Mouse (Mus musculus): ENCODE measurements around the gene Clptm1. TPM values are rescaled to one million over a fixed set of nuclear protein-coding genes. Genes with fewer than 3 reads are reported as not detected.
A peak's percentile ranks its signal among the peaks of the same experiment; 100 is the strongest.
"Not testable (repeated sequence)": the region's sequence is repeated elsewhere in the genome, so short reads cannot be mapped to it uniquely, and the experiment has no call there.

Gene Clptm1
- polyA plus RNA-seq, 1 experiment from 2014 or later, result 154 TPM

DNA sequence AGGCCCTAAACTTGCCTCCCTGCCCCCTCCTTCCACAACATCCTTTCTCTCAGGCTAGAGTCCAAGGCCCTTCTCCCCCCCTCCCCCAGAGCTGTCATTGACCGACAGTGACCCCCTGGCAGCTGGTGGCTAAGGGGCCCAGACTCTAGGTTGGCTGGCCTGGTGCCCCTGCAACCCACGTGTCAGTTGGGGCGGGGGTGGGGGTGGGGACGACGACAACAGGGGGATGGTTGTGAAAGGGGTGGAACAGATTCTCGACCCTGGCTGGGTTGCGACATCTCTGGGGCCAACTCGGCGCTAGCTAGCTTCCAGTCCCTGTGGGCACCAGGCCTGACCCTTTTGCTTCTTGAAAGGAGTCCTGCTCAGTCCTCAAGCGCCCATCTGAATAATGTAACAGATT is 28.6 kb upstream of the Clptm1 start:
- in situ Hi-C loops (cut with MboI; ENCODE audit: low pct_unique_long_range_greater_than_20kb), result no loop called here
- no peaks in the 10 kb centered on the region for H3K27me3 ChIP-seq
- no peak for TF ChIP-seq CTCF (IDR thresholded peaks at IDR 0.05)
- peak; percentile 66 for ATAC-seq
- ChIA-PET CTCF (interaction anchor here (1.0 to 3.8 kb wide), 3 partner anchors 10 to 27 kb away, joined by 4 to 22 read pairs (median 4); no protein-coding TSS in a partner anchor), POLR2A (no interaction called here)
- no peak for DNase-seq (ENCODE audit: low read depth, low spot score)

DNA sequence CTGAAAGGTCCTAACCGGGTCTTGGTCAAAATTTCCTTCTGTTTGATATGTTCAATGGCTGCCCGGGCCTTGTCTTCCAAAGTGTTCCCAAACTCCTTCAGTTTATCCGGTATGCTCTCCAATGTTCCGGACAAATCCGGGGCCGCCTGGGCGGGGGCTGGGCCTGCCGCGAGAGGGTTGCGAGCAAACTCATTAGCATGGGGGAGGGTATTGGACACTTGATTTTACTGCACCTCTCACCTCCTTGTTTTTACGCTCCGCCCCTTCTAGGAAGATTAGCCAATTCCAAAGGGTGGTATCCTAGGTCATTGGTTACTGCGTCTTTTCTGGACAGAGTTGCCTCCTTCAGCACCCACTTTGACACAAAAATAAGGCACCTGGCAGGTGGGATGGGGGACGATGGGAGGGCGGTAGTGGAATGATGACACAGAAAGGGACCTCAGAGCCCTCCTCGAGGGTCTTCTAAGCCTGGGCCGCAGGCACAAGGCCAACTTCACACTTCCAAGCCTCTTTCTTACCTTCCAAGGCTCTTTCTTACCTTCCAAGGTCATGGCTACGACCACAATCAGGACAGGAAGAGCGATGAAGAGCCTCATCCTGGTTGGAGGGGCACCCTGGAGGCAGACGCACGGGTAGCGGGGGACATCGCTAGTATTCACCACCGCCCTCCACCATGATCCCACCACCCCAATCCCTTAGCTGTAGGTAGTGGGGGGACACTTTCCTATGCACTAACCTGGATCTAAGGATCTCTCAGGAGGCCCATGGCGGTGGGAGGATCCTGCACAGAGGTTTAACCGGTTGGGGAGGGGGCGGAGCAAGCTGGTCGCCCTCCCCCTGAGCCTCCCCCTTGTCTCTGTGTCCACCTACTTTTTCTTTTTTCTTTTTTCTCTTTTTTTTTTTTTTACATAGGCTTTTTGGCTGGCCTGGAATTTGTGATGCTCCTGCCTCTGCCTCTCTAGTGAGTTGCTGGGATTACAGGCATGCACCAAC is 27.3 kb upstream of the Clptm1 start, which contains the start of gene Apoc1:
Gene Apoc1 (minus strand): TSS at position 788 of the 993 bp plus-strand sequence.
- in situ Hi-C loops (cut with MboI; ENCODE audit: low pct_unique_long_range_greater_than_20kb), result no loop called here

DNA sequence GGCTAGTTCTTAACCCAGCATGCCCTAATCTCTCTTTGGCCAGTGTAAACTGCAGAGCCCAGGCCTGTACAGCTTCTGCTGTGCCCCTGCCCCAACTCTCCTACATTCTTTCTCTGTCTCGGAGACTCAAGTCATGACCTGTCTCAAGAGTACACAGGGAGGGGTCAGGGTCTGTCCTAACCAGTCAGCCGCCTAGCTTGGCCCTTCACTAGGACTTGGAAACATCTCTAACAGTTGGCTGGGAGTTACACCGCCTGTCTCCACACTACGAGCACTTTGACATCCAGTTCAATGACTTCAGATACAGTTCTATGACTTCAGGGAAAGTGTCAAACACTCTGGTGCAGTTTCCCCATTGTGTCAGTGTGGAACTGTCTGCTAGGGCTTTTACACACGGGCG is 26.6 kb upstream of the Clptm1 start:
- H3K27me3 ChIP-seq, result no peaks in the 10 kb centered on the region
- ChIA-PET POLR2A (no interaction called here), CTCF (interaction anchor here (1.9 kb wide), 1 partner anchor 22 kb away, joined by 7 read pairs; no protein-coding TSS in a partner anchor)
- in situ Hi-C loops (cut with MboI; ENCODE audit: low pct_unique_long_range_greater_than_20kb), result no loop called here
- DNase-seq (ENCODE audit: low read depth, low spot score) (no peak), ATAC-seq (no peak)
- TF ChIP-seq CTCF (IDR thresholded peaks at IDR 0.05), result no peak

More for the DNA sequence above, 27.3 kb upstream of the Clptm1 start, which contains the start of gene Apoc1:
- no peaks in the 10 kb centered on the region for H3K27me3 ChIP-seq
- DNase-seq (ENCODE audit: low read depth, low spot score) (no peak), ATAC-seq (no peak)
- POLR2A ChIA-PET, result no interaction called here
- TF ChIP-seq CTCF (IDR thresholded peaks at IDR 0.05), result no peak
- CTCF ChIA-PET, result interaction anchor here (1.0 to 3.8 kb wide), 3 partner anchors 9 to 26 kb away, joined by 4 to 22 read pairs (median 4); no protein-coding TSS in a partner anchor

DNA sequence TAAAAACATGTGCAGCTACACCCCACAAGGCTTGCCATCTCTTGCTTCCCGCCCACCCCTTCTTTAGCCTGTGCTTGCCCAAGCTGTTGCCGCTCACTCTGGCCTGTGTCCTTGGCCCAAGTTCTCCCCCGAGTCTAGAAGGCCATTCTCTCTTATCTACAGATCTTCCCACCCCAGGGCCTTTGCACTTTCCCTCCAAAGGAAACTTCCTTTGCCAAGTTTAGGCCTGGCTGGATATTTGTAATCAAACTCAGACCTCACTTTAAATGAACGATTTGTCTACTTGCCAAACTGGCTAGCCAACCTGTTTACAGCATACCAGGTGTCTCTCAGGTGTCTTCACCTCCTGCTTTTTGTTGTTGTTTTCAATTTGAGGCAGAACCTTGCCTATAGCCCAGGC is 26.0 kb upstream of the Clptm1 start:
- no peaks in the 10 kb centered on the region for H3K27me3 ChIP-seq
- TF ChIP-seq CTCF (IDR thresholded peaks at IDR 0.05), result no peak
- DNase-seq (ENCODE audit: low read depth, low spot score), result no peak
- ATAC-seq, result no peak
- in situ Hi-C loops (cut with MboI; ENCODE audit: low pct_unique_long_range_greater_than_20kb), result no loop called here
- POLR2A ChIA-PET, result interaction anchor here (0.7 kb wide), 2 partner anchors 8 to 221 kb away, joined by 3 to 4 read pairs; partner anchors contain the start of gene Apoe
- CTCF ChIA-PET, result interaction anchor here (1.9 kb wide), 1 partner anchor 22 kb away, joined by 7 read pairs; no protein-coding TSS in a partner anchor

DNA sequence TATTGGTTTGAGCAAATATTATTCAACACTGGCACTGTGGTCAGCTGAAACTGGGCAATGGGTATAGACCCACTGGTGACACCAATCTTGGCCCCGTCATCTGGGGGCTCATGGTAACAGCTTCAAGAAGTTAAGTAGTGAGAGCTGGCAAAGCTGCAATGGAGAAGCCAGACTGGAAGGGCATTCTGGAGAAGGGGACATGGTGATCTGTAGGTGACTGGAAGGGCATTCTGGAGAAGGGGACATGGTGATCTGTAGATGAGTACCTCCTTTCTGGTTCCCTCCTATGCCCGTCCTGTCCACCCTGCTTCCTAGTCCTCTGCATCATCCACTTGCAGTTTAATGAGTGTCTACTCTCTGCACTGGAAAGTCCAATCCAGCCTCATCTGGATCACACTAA is 23.8 kb upstream of the Clptm1 start:
- no peak for ATAC-seq
- TF ChIP-seq CTCF (IDR thresholded peaks at IDR 0.05), result no peak
- in situ Hi-C loops (cut with MboI; ENCODE audit: low pct_unique_long_range_greater_than_20kb), result no loop called here
- H3K27me3 ChIP-seq, result no peaks in the 10 kb centered on the region
- CTCF ChIA-PET, result no interaction called here
- POLR2A ChIA-PET, result interaction anchor here (0.7 kb wide), 1 partner anchor 14 kb away, joined by 5 read pairs; no protein-coding TSS in a partner anchor
- DNase-seq (ENCODE audit: low read depth, low spot score), result no peak

DNA sequence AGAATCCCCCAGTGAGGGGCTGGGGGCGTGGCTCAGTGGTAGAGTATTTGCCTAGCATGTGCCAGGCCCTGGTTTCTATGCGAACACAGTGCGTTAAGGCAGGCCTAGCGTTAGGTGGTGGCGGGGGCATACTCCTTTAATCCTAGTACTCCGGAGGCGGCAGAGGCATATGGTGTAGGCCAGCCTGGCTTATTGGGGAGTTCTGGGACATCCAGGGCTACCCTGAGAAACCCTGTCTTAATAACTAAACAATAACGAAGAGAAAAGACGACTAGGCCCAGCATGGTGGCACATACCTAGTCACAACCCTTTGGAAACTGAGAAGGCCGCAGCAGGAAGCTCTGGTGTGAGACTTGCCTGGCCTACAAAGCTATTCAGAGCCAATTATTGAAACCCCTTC is 23.3 kb upstream of the Clptm1 start:
- CTCF ChIA-PET, result no interaction called here
- in situ Hi-C loops (cut with MboI; ENCODE audit: low pct_unique_long_range_greater_than_20kb), result no loop called here
- no peak for TF ChIP-seq CTCF (IDR thresholded peaks at IDR 0.05)
- DNase-seq (ENCODE audit: low read depth, low spot score) (no peak), ATAC-seq (no peak)
- POLR2A ChIA-PET, result interaction anchor here (0.7 kb wide), 1 partner anchor 13 kb away, joined by 5 read pairs; no protein-coding TSS in a partner anchor
- no peaks in the 10 kb centered on the region for H3K27me3 ChIP-seq

DNA sequence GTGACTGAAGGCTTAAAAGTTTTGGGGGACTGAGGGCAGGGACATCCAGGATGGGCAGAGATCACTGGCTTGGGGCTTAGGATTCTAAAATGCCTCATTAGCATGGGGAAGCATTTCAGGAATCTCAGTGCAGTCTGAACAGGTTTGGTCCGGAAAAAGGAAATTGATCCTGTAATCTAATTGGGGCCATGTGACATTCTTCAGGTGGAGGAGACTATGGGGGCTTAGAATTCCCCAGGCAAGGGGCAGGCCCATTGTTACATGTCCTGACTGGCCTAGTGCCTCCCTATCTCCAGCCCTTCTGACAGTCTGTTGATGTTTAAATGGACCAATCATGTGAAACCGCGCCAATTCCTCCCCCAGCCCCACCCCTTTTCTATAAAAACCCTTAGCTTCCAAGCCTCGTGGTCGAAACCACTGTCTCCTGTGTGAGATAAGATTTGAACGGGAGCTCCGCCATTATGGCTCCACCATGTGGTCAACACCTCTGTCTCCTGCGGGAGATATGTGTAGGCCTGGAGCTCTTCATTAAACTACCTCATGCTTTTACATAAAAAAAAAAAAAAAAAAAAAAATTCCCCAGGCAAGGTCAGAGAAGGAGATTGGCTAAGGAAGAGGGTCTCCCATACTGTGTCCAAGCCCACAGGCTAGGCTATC is 22.2 kb upstream of the Clptm1 start:
- ATAC-seq; DNase-seq (ENCODE audit: low read depth, low spot score); H3K27me3 ChIP-seq; in situ Hi-C loops (cut with MboI; ENCODE audit: low pct_unique_long_range_greater_than_20kb); CTCF ChIA-PET: not testable (repeated sequence)
- POLR2A ChIA-PET, result interaction anchor here (0.7 kb wide), 1 partner anchor 275 kb away, joined by 3 read pairs; no protein-coding TSS in a partner anchor

DNA sequence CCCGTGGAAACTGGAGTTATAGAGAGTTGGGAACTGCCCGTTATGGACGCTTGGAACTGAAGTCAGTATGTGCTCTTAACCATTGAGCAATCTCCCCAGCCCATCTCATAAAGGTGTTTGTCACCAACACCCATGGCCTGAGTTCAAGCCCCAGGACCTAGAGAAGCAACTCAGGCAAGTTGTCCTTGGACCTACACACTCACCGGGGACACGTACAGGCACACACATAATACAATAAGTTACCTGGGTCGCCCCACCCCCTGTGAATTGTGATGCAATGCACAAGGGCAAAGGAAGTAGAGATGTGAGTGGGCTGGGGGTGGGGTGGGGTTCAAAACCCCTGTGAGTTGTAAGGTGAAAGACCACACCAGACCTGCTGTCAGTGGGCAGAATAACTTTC is 21.7 kb upstream of the Clptm1 start:
- in situ Hi-C loops (cut with MboI; ENCODE audit: low pct_unique_long_range_greater_than_20kb), result no loop called here
- ATAC-seq (no peak), DNase-seq (ENCODE audit: low read depth, low spot score) (no peak)
- H3K27me3 ChIP-seq, result no peaks in the 10 kb centered on the region
- ChIA-PET CTCF (no interaction called here), POLR2A (interaction anchor here (0.7 kb wide), 1 partner anchor 275 kb away, joined by 3 read pairs; no protein-coding TSS in a partner anchor)
- no peak for TF ChIP-seq CTCF (IDR thresholded peaks at IDR 0.05)

DNA sequence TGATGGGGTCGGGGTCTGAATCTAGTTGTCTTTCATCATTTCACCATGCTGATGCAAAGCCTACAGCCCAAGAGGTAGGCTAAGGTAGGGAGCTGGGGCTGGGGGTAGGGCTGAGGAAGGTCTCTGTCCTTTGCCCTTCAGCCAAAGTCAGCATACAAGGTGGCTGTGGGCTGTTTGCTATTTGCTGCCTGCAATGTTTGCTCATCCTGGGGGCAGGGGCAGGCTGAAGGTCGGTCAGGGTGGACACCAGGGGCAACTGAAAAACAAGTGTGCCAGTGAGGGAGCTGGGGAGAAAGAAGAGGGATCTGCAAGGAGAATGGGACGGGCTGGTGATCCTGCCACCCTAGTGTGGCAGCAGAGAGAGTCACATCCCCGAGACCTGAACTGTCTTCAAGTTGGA is 20.5 kb upstream of the Clptm1 start:
- no peak for TF ChIP-seq CTCF (IDR thresholded peaks at IDR 0.05)
- ATAC-seq (no peak), DNase-seq (ENCODE audit: low read depth, low spot score) (no peak)
- in situ Hi-C loops (cut with MboI; ENCODE audit: low pct_unique_long_range_greater_than_20kb), result no loop called here
- ChIA-PET CTCF (interaction anchor here (1.0 to 2.4 kb wide), 2 partner anchors 12 to 16 kb away, joined by 3 to 11 read pairs; no protein-coding TSS in a partner anchor), POLR2A (no interaction called here)
- H3K27me3 ChIP-seq, result no peaks in the 10 kb centered on the region

DNA sequence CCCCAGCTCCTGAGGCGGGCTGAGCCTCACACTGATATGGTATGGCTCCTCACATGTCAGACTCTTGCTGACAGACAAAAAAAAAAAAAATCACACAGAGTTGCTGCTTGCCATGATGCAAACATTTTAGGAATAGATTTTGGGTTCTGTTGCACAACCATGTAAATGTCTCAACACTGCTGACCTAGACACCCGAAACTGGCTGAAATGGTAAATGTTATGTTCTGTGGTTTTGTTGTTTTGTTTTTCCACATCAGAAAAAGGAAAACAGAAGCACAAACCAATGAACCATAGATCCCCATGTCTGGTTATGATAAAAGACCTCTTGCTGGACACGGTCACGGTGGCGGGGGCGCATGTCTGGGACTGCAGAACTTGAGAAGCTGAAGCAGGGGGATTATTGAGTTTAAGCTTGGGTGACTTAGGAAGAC is 19.0 kb upstream of the Clptm1 start:
- ATAC-seq, result no peak

More for the DNA sequence above, 19.0 kb upstream of the Clptm1 start:
- no peak for TF ChIP-seq CTCF (IDR thresholded peaks at IDR 0.05)
- H3K27me3 ChIP-seq, result no peaks in the 10 kb centered on the region
- in situ Hi-C loops (cut with MboI; ENCODE audit: low pct_unique_long_range_greater_than_20kb), result no loop called here
- POLR2A ChIA-PET, result interaction anchor here (0.8 kb wide), 1 partner anchor 17 kb away, joined by 3 read pairs; no protein-coding TSS in a partner anchor
- no peak for DNase-seq (ENCODE audit: low read depth, low spot score)
- CTCF ChIA-PET, result interaction anchor here (1.4 to 2.4 kb wide), 4 partner anchors 9 to 28 kb away, joined by 3 to 11 read pairs (median 4); no protein-coding TSS in a partner anchor
